Mouse (Mus musculus) bone marrow macrophage, adult 2 months (primary cell): ENCODE measurements at regions not wholly inside any gene's neighbourhood (a gene's known extent, or its start where the extent isn't known, plus 50 kb on each side); places are given as distances from the start of the nearest gene placed in this dataset.

Experiments used
- CTCF ChIP-seq: IDR thresholded peaks from 2 replicates; pipeline ENCODE4 v1.5.1; 2012; ENCODE audit warnings: low read depth, mild to moderate bottlenecking, low read length, moderate library complexity
- POLR2A ChIP-seq: IDR thresholded peaks from 2 replicates; pipeline ENCODE4 v1.6.1; 2012; ENCODE audit warnings: mild to moderate bottlenecking, low read depth, low read length, borderline replicate concordance

GRCm38 (mm10) chr8:127668991-127669390 is 605.3 kb downstream of the Pard3 start:
- TF ChIP-seq POLR2A: no peak
- no peak for TF ChIP-seq CTCF
